Mouse (Mus musculus): ENCODE measurements around the gene Lpar2. TPM values are rescaled to one million over a fixed set of nuclear protein-coding genes. Genes with fewer than 3 reads are reported as not detected.

Gene Lpar2
- total RNA-seq, 2 experiments from 2014 or later = 1.9 to 2.2 TPM

DNA sequence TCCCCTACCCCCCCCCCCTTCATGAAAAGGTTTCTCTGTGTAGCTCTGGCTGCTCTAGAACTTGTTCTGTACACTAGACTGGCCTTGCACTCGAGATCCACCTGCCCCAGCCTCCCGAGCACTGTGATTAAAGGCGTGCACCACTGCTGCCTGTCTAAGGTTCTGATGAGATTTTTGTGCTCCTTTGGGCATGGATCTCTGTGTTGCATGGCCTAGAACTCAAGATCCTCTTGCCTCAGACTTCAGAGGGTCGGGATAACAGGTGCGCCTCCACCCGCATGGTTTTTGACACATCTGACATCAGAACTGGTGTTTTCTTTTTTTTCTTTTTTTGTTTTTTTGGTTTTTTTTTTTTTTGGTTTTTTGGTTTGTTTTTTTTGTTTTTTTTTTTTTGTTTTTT is 17.7 kb upstream of the Lpar2 start:
- peak in 1 of 2 experiments; percentile 4 for DNase-seq (ENCODE audit: extremely low spot score in 1 of 2, low spot score in 2 of 2)
- intact Hi-C loops (cut with DNase I) = no loop called here

- intact Hi-C loops (cut with DNase I) = no loop called here
- peak in 1 of 2 experiments; percentile 25 for DNase-seq (ENCODE audit: extremely low spot score in 1 of 2, low spot score in 2 of 2)
These were observed 17.1 kb upstream of the Lpar2 start for GRCm38 (mm10) chr8:69805086-69805485.

GRCm38 (mm10) chr8:69805491-69805890 is 16.7 kb upstream of the Lpar2 start:
- intact Hi-C loops (cut with DNase I) = no loop called here
- peak in 1 of 2 experiments; percentile 42 for DNase-seq (ENCODE audit: extremely low spot score in 1 of 2, low spot score in 2 of 2)

- DNase-seq (ENCODE audit: extremely low spot score in 1 of 2, low spot score in 2 of 2) = peak in 1 of 2 experiments; percentile 23
- intact Hi-C loops (cut with DNase I) = no loop called here
These were observed 15.0 kb upstream of the Lpar2 start for GRCm38 (mm10) chr8:69807236-69807635.

GRCm38 (mm10) chr8:69808094-69808863 is 13.9 kb upstream of the Lpar2 start, which contains the start of gene Gmip:
Gmip (plus strand) TSS chr8:69808679.
- intact Hi-C loops (cut with DNase I) = no loop called here
- peak; percentile 55 to 84 for DNase-seq (ENCODE audit: extremely low spot score in 1 of 2, low spot score in 2 of 2)

- intact Hi-C loops (cut with DNase I) = no loop called here
- DNase-seq (ENCODE audit: extremely low spot score in 1 of 2, low spot score in 2 of 2) = peak; percentile 55
These were observed 13.3 kb upstream of the Lpar2 start for GRCm38 (mm10) chr8:69808864-69809403.

DNA sequence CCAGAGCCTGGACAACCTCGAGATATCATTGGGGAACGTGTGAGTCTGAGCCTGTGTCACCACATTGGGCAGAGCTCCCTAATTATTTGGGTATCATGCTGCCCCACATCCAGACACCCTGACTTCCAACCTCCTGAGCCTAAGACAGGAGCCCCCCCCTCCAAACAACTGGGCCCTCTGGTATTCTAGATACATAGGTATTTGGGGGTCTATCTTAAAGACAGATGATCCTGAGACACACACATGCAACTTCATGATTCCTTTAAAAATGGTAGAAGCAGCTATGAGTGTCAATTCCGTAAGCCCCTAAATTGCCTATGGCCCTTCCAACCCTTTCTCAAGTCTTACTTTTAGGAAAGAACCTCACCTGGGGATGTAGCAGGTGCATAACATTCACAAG is 12.4 kb upstream of the Lpar2 start:
- intact Hi-C loops (cut with DNase I) = no loop called here

GRCm38 (mm10) chr8:69814881-69815280 is 7.3 kb upstream of the Lpar2 start:
- DNase-seq (ENCODE audit: extremely low spot score in 1 of 2, low spot score in 2 of 2) = no peak
- intact Hi-C loops (cut with DNase I) = no loop called here

More for the DNA sequence above, 12.4 kb upstream of the Lpar2 start:
- no peak for DNase-seq (ENCODE audit: extremely low spot score in 1 of 2, low spot score in 2 of 2)

DNA sequence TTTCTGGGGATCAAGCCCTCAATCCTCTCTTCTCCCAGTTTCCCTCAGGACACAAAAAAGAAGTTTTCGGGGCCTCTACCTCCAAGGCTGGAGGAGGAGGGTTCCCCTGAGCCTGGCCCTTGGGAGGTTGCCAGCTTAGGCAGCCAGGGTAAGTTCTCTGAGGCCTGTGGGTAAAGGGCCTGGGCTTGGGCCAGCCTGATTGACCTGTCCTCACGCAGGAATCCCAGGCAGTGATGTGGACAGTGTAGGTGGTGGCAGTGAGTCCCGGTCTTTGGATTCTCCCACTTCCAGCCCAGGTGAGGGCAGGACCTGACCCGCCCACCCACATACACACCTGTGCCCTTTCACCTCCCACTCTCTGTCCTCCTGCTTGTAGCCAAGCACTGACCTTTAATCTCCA is 6.8 kb upstream of the Lpar2 start:
- intact Hi-C loops (cut with DNase I) = no loop called here
- no peak for DNase-seq (ENCODE audit: extremely low spot score in 1 of 2, low spot score in 2 of 2)

GRCm38 (mm10) chr8:69820466-69820865 is 1.8 kb upstream of the Lpar2 start:
- intact Hi-C loops (cut with DNase I) = no loop called here
- DNase-seq (ENCODE audit: extremely low spot score in 1 of 2, low spot score in 2 of 2) = no peak

GRCm38 (mm10) chr8:69821971-69822385 is 251 bp upstream of the Lpar2 start:
- DNase-seq (ENCODE audit: extremely low spot score in 1 of 2, low spot score in 2 of 2) = peak in 1 of 2 experiments; percentile 66
- intact Hi-C loops (cut with DNase I) = no loop called here

GRCm38 (mm10) chr8:69826371-69826770 is 4.1 kb downstream of the Lpar2 start:
- no peak for DNase-seq (ENCODE audit: extremely low spot score in 1 of 2, low spot score in 2 of 2)
- intact Hi-C loops (cut with DNase I) = no loop called here

GRCm38 (mm10) chr8:69832298-69832853 is 10.1 kb downstream of the Lpar2 start, which contains the start of gene Pbx4:
Pbx4 (plus strand) TSS chr8:69832491.
- DNase-seq (ENCODE audit: extremely low spot score in 1 of 2, low spot score in 2 of 2) = peak; percentile 95
- intact Hi-C loops (cut with DNase I) = no loop called here

DNA sequence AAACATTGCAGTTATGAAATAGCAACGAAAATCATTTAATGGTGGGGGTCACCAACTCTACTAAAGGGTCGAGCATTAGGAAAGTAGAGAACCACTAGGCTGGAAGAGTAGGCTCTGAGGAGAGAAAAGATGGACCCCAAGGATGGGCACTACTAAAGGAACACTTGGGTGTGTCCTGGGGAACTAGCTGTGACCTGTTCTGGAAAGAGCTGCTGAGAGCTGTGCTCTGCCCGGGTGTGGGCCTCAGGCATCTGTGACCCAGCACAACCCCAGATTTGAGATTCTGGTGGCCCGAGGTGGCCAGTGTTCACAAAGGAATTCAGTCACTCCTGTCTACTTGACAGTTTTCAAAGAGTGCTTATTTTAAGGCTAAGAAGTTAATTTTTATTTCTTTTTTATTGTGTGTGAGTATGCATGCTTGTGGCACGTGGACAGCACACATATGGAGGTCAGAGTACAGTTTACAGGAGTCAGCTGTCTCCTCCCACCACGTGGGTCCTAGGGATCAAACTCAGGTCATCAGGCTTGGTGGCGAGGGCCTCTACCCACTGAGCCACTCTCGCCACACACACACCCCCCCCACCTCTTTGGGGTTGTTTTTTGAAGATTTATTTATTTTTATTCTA is 14.9 kb downstream of the Lpar2 start:
- DNase-seq (ENCODE audit: extremely low spot score in 1 of 2, low spot score in 2 of 2) = no peak
- intact Hi-C loops (cut with DNase I) = no loop called here

- DNase-seq (ENCODE audit: extremely low spot score in 1 of 2, low spot score in 2 of 2) = no peak
- intact Hi-C loops (cut with DNase I) = no loop called here
These were observed 25.2 kb downstream of the Lpar2 start for GRCm38 (mm10) chr8:69847167-69848065.

- DNase-seq (ENCODE audit: extremely low spot score in 1 of 2, low spot score in 2 of 2) = no peak
- intact Hi-C loops (cut with DNase I) = no loop called here
These were observed 26.7 kb downstream of the Lpar2 start for GRCm38 (mm10) chr8:69848951-69849350.

- intact Hi-C loops (cut with DNase I) = no loop called here
- no peak for DNase-seq (ENCODE audit: extremely low spot score in 1 of 2, low spot score in 2 of 2)
These were observed 27.7 kb downstream of the Lpar2 start for GRCm38 (mm10) chr8:69849899-69850298.

DNA sequence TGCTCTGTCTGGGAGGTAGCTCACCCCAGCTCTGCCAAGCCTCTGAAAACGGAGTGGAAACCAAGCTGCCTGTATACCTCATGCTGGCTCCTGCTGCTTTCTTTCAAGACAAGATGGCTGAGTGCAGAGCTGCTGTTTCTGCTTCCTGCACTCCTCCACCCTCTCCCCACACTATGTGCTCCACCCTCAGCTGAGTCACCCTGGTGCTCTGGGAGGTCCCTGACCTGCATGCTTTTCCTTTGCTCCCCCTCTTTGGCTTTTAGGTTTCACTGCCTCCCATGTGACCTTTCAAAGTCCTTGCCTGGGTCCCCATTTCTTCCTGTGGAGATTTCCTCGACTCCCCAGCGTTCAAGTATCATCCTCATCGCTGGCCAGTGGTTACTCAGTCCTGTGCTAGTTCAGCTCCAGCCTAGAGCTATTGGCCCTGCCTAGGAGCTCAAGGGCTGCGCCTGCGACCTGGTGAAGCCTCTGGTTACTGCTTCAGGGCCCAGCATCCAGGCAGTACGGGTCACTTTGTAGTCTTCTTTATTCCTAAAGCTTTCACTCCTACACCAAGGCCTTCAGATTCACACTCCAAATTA is 28.8 kb downstream of the Lpar2 start:
- intact Hi-C loops (cut with DNase I) = no loop called here
- no peak for DNase-seq (ENCODE audit: extremely low spot score in 1 of 2, low spot score in 2 of 2)
